Mouse (Mus musculus) kidney, postnatal 14 days (tissue): ENCODE measurements around the gene Spint4.
"Not testable (repeated sequence)": the region's sequence is repeated elsewhere in the genome, so short reads cannot be mapped to it uniquely, and the experiment has no call there.

Experiments used
- DNase-seq: peaks from one replicate; pipeline ENCODE4 v3.0.0; 2022; ENCODE audit warnings: mixed read lengths

The Spint4 gene

GRCm38 (mm10) chr2:164698201-164698600 lies at the start of gene Spint4:
Spint4 (plus strand) TSS chr2:164698501.
- no peak for DNase-seq

GRCm38 (mm10) chr2:164655858-164656257 lies 42.4 kb upstream of the Spint4 start, which contains the start of gene Wfdc10:
Wfdc10 (plus strand) TSS chr2:164656046.
- DNase-seq, result peak; percentile 45

GRCm38 (mm10) chr2:164656483-164656882 lies 41.8 kb upstream of the Spint4 start, which contains the start of gene Wfdc9:
Wfdc9 (minus strand) TSS chr2:164656583.
- no peak for DNase-seq

GRCm38 (mm10) chr2:164664851-164665250 lies 33.5 kb upstream of the Spint4 start:
- no peak for DNase-seq

- DNase-seq, result no peak
These were observed 28.0 kb upstream of the Spint4 start for GRCm38 (mm10) chr2:164670261-164670660.

GRCm38 (mm10) chr2:164670938-164671337 lies 27.4 kb upstream of the Spint4 start:
- DNase-seq, result no peak

- DNase-seq, result no peak
These were observed 24.3 kb upstream of the Spint4 start, which contains the start of gene Wfdc11 for GRCm38 (mm10) chr2:164673987-164674386. Wfdc11 (minus strand) TSS chr2:164674087.

GRCm38 (mm10) chr2:164676103-164676502 lies 22.2 kb upstream of the Spint4 start:
- no peak for DNase-seq

GRCm38 (mm10) chr2:164676916-164677685 lies 21.2 kb upstream of the Spint4 start:
- DNase-seq, result no peak

- DNase-seq, result peak; percentile 86
These were observed 19.3 kb upstream of the Spint4 start for GRCm38 (mm10) chr2:164678848-164679625.

- DNase-seq, result no peak
These were observed 18.4 kb upstream of the Spint4 start for GRCm38 (mm10) chr2:164679906-164680305.

- no peak for DNase-seq
These were observed 13.5 kb upstream of the Spint4 start, which contains the start of gene Wfdc13 for GRCm38 (mm10) chr2:164684807-164685206. Wfdc13 (plus strand) TSS chr2:164685107.

- DNase-seq, result no peak
These were observed 2.7 kb downstream of the Spint4 start for GRCm38 (mm10) chr2:164700959-164701358.

GRCm38 (mm10) chr2:164701761-164702160 lies 3.5 kb downstream of the Spint4 start:
- no peak for DNase-seq

GRCm38 (mm10) chr2:164704235-164704634 lies 5.9 kb downstream of the Spint4 start:
- no peak for DNase-seq

- no peak for DNase-seq
These were observed 7.0 kb downstream of the Spint4 start for GRCm38 (mm10) chr2:164705328-164705727.

- no peak for DNase-seq
These were observed 7.7 kb downstream of the Spint4 start for GRCm38 (mm10) chr2:164705991-164706390.

GRCm38 (mm10) chr2:164715005-164715404 lies 16.7 kb downstream of the Spint4 start, which contains the start of gene Spint5:
Spint5 (plus strand) TSS chr2:164715305.
- no peak for DNase-seq

- DNase-seq, result not testable (repeated sequence)
These were observed 18.0 kb downstream of the Spint4 start for GRCm38 (mm10) chr2:164716194-164716786.

- no peak for DNase-seq
These were observed 25.0 kb downstream of the Spint4 start for GRCm38 (mm10) chr2:164723276-164723675.

- peak; percentile 79 for DNase-seq
These were observed 27.8 kb downstream of the Spint4 start for GRCm38 (mm10) chr2:164725895-164726619.

- DNase-seq, result no peak
These were observed 33.4 kb downstream of the Spint4 start for GRCm38 (mm10) chr2:164731719-164732118.
